Mouse (Mus musculus) ES-E14 (cell line): ENCODE results near the gene Rassf5.

Experiments
- CHD2 ChIP-seq: IDR thresholded peaks from 2 replicates; pipeline ENCODE4 v1.6.1; 2014; ENCODE audit warnings: mild to moderate bottlenecking, low read depth, low read length, inconsistent platforms
- MAFK ChIP-seq: IDR thresholded peaks from 2 replicates; pipeline ENCODE4 v1.6.1; 2014; ENCODE audit warnings: mild to moderate bottlenecking, low read depth, low read length, inconsistent platforms; ENCODE audit not compliant: insufficient read depth
- ZC3H11A ChIP-seq: IDR thresholded peaks from 2 replicates; pipeline ENCODE4 v1.6.1; 2012; ENCODE audit warnings: low read depth, mild to moderate bottlenecking, inconsistent platforms, low read length, borderline replicate concordance

GRCm38 (mm10) chr1:131201391-131201790 lies 43.7 kb downstream of the Rassf5 start:
- TF ChIP-seq MAFK (no peak), CHD2 (no peak), ZC3H11A (no peak)
